Mouse (Mus musculus) mouse embryonic stem cell (cell line): Measurements from ENCODE around the gene Tmem135.

ENCODE experiments used
- in situ Hi-C, 2 experiments: fragments of 300-500 bp; cut with MboI; formaldehyde crosslinking; loops; 1 replicate in 1 of 2; 3 replicates in 1 of 2; pipeline ENCODE4 v1.14.3; 2019 to 2020; ENCODE audit warnings: low sequenced_read_pairs in 2 of 2, low pct_unique_long_range_greater_than_20kb in 1 of 2, mixed read lengths in 1 of 2; ENCODE audit not compliant: unreplicated experiment in 1 of 2

Gene Tmem135

DNA sequence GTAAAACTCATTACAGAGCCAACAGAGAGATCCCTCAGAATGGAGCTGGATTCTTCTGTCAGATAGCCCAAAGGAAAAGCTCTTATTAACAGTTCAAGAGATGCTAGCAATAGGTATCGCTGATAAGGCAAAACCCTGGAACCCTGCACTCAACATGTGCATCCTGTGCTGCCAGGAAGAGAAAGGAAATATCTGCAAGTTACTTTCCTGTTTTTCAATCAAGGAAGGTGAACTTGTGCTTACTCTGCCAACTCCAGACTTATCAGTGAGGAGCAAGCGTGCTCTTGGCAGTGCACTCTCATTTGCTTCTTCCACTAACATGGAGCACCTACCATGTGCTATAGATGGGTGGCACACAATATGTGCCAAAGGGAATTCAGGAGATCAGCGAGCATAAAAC, 288.4 kb downstream of the Tmem135 start:
- in situ Hi-C loops = no loop called here

GRCm38 (mm10) chr7:89106421-89106820, 297.6 kb downstream of the Tmem135 start:
- in situ Hi-C loops = no loop called here

GRCm38 (mm10) chr7:89099756-89100155, 304.3 kb downstream of the Tmem135 start:
- in situ Hi-C loops = no loop called here
